Comparison of ENCODE assay signal across 23 mouse cellular contexts in genomic region chr1:90678416-90678815, GRCm38 (mm10).
DNase-seq lines count a peak whose midpoint lies in the region; ATAC-seq and TF ChIP-seq lines count a peak whose summit lies in the region.
"Had no signal": no experiment of that assay in that cellular context is flagged by ENCODE, and none has a peak within 500 bp of the region (broad histone marks: within the 10 kb centered on the region; RNA-seq: fewer than 3 reads in every experiment).

No protein-coding gene starts in this region.

- H3K9ac ChIP-seq in heart, embryonic 13.5 days = no peak overlapping the region
- no peak overlapping the region for H3K9ac ChIP-seq in lung, embryonic 16.5 days (ENCODE audit: low read length)
- H3K9ac ChIP-seq: embryonic facial prominence, embryonic 13.5 days; hindbrain, embryonic 13.5 days; kidney, embryonic 15.5 days; liver, embryonic 12.5 days; liver, postnatal 0 days; midbrain, embryonic 13.5 days had no signal

- DNase-seq in heart, adult 18-20 months = no peak
- peak; percentile 15 for DNase-seq in kidney, adult 2 months
- DNase-seq in kidney, adult 8-10 months = no peak
- no peak for DNase-seq in lung, postnatal 4 days
- DNase-seq in gastrocnemius, adult 8-10 months (ENCODE audit: low spot score in 2 of 2) = no peak
- DNase-seq: B cell, adult 2 months; cerebellum, adult 18-20 months; gastrocnemius, adult 2 months; layer of hippocampus, postnatal 36 days; left cerebral cortex, postnatal 4 days; liver, postnatal 0 days; lung, postnatal 36 days had no signal

- H3K27ac ChIP-seq in heart, embryonic 13.5 days (replicated peaks) = peak overlapping the region; percentile 30
- no peak overlapping the region for H3K27ac ChIP-seq in kidney, adult 2 months (ENCODE audit: insufficient read depth, low read depth, low read length)
- no peak overlapping the region for H3K27ac ChIP-seq in lung, embryonic 16.5 days (ENCODE audit: low read length)
- H3K27ac ChIP-seq: embryonic facial prominence, embryonic 13.5 days; hindbrain, embryonic 13.5 days; kidney, embryonic 15.5 days; liver, embryonic 12.5 days; midbrain, embryonic 13.5 days had no signal

- no peaks in the 10 kb centered on the region for H3K27me3 ChIP-seq in heart, embryonic 13.5 days (replicated peaks)
- no peaks in the 10 kb centered on the region for H3K27me3 ChIP-seq in kidney, adult 2 months (replicated peaks; ENCODE audit: control insufficient read depth, insufficient read depth, low read length)
- no peaks in the 10 kb centered on the region for H3K27me3 ChIP-seq in lung, embryonic 16.5 days (ENCODE audit: control insufficient read depth, insufficient read depth, low read depth, low read length)
- no peaks in the 10 kb centered on the region for H3K27me3 ChIP-seq in myocyte (ENCODE audit: control insufficient read depth, insufficient read depth, insufficient read length)
- H3K27me3 ChIP-seq: embryonic facial prominence, embryonic 13.5 days; kidney, embryonic 15.5 days; liver, embryonic 12.5 days; midbrain, embryonic 13.5 days had no signal

- no peak overlapping the region for H3K4me3 ChIP-seq in heart, embryonic 13.5 days
- no peak overlapping the region for H3K4me3 ChIP-seq in kidney, adult 2 months (ENCODE audit: insufficient read depth, low read depth, low read length)
- H3K4me3 ChIP-seq in lung, embryonic 16.5 days (ENCODE audit: low read length) = no peak overlapping the region
- no peak overlapping the region for H3K4me3 ChIP-seq in myocyte
- H3K4me3 ChIP-seq: embryonic facial prominence, embryonic 13.5 days; erythroblast, embryonic 14.5 days; gastrocnemius, adult 2 months; hindbrain, embryonic 13.5 days; kidney, embryonic 15.5 days; liver, embryonic 12.5 days; midbrain, embryonic 13.5 days had no signal

- no peak overlapping the region for H3K4me2 ChIP-seq in heart, embryonic 13.5 days
- H3K4me2 ChIP-seq in lung, embryonic 16.5 days (ENCODE audit: low read depth, low read length) = no peak overlapping the region
- peak overlapping the region; percentile 84 for H3K4me2 ChIP-seq in myocyte (ENCODE audit: low read depth)
- H3K4me2 ChIP-seq: embryonic facial prominence, embryonic 13.5 days; hindbrain, embryonic 13.5 days; kidney, embryonic 15.5 days; liver, embryonic 12.5 days; midbrain, embryonic 13.5 days had no signal

- no peak for TF ChIP-seq CTCF in kidney, adult 2 months (conservative IDR thresholded peaks at IDR 0.05; ENCODE audit: insufficient read depth, insufficient read length, low read depth, low read length)

- 0 out of 2 replicates have a peak, but pooled peaks cover 4% of the 10 kb centered on the region for H3K9me3 ChIP-seq in heart, embryonic 13.5 days
- no peaks in the 10 kb centered on the region for H3K9me3 ChIP-seq in lung, embryonic 16.5 days (ENCODE audit: control insufficient read depth, low read length)
- H3K9me3 ChIP-seq: embryonic facial prominence, embryonic 13.5 days; kidney, embryonic 15.5 days; liver, embryonic 12.5 days; midbrain, embryonic 13.5 days had no signal

- WGBS in heart, embryonic 13.5 days = 19% methylated on average over 2 of the region's 2 CpGs
- WGBS in kidney, adult 2 months = 55% methylated on average over 2 of the region's 2 CpGs
- 42% methylated on average over 2 of the region's 2 CpGs for WGBS in lung, embryonic 16.5 days

- no peak overlapping the region for H3ac ChIP-seq in myocyte (ENCODE audit: control insufficient read depth, insufficient read length)

- no peaks in the 10 kb centered on the region for H3K79me2 ChIP-seq in myocyte (ENCODE audit: control insufficient read depth, insufficient read depth)

- no peak for ATAC-seq in heart, embryonic 13.5 days (ENCODE audit: extremely low read depth, insufficient number of reproducible peaks, low FRiP score, low TSS enrichment)
- peak; percentile 19; the same call in 1 of the 2 replicates for ATAC-seq in lung, embryonic 16.5 days (ENCODE audit: low read depth)
- ATAC-seq: forebrain, embryonic 16.5 days; liver, embryonic 12.5 days; liver, postnatal 0 days; midbrain, embryonic 13.5 days had no signal

- no peaks in the 10 kb centered on the region for H3K36me3 ChIP-seq in heart, embryonic 13.5 days
- no peaks in the 10 kb centered on the region for H3K36me3 ChIP-seq in kidney, adult 2 months (ENCODE audit: control insufficient read depth, insufficient read depth, low read length)
- H3K36me3 ChIP-seq in lung, embryonic 16.5 days (ENCODE audit: control insufficient read depth, insufficient read depth, low read length) = no peaks in the 10 kb centered on the region
- H3K36me3 ChIP-seq in myocyte (ENCODE audit: control insufficient read depth, insufficient read depth) = no peaks in the 10 kb centered on the region
- H3K36me3 ChIP-seq: embryonic facial prominence, embryonic 13.5 days; G1E; hindbrain, embryonic 13.5 days; kidney, embryonic 15.5 days; liver, embryonic 12.5 days; midbrain, embryonic 13.5 days had no signal

- peaks cover 62% of the 10 kb centered on the region for H3K4me1 ChIP-seq in heart, embryonic 13.5 days
- 0 out of 2 replicates have a peak, but pooled peaks cover 2% of the 10 kb centered on the region for H3K4me1 ChIP-seq in kidney, adult 2 months (ENCODE audit: control insufficient read depth, insufficient read depth, low read length)
- peaks cover 19% of the 10 kb centered on the region for H3K4me1 ChIP-seq in lung, embryonic 16.5 days (replicated peaks; ENCODE audit: control insufficient read depth, insufficient read depth, low read length)
- H3K4me1 ChIP-seq: midbrain, embryonic 13.5 days had no signal

- TF ChIP-seq POLR2A in kidney, adult 2 months (IDR thresholded peaks at IDR 0.05; ENCODE audit: low read depth, low read length) = no peak
- TF ChIP-seq POLR2A in myocyte (IDR thresholded peaks at IDR 0.05; ENCODE audit: insufficient read length, low read depth) = no peak

TF ChIP-seq in myocyte, 11 proteins besides CTCF, POLR2A, EP300 and RAD21:
- TF ChIP-seq MYOD1 (IDR thresholded peaks at IDR 0.05; ENCODE audit: control insufficient read depth in 1 of 3, insufficient read length in 2 of 3, low read depth in 2 of 3) = no peak
- no peak for TF ChIP-seq TCF12 (IDR thresholded peaks at IDR 0.05; ENCODE audit: insufficient read depth, poor library complexity, severe bottlenecking)
- peak; percentile 45 for TF ChIP-seq USF1 (IDR thresholded peaks at IDR 0.05; ENCODE audit: low read depth)
